Mouse (Mus musculus) C2C12 (cell line): ENCODE results near the gene Ubtd2.

Experiments used
- CTCF ChIP-seq: IDR thresholded peaks from one replicate; pipeline ENCODE4 v1.5.1; 2011; ENCODE audit not compliant: control insufficient read depth, insufficient read depth, insufficient read length
- MAX ChIP-seq: IDR thresholded peaks from one replicate; pipeline ENCODE4 v1.6.1; 2011; ENCODE audit warnings: mild to moderate bottlenecking, control low read depth
- USF1 ChIP-seq: IDR thresholded peaks from one replicate; pipeline ENCODE4 v1.6.1; 2011; ENCODE audit warnings: low read depth, mild to moderate bottlenecking, control low read depth, moderate library complexity

GRCm38 (mm10) chr11:32503711-32504110, 48.5 kb downstream of the Ubtd2 start:
- TF ChIP-seq CTCF (no peak), MAX (no peak), USF1 (no peak)
